Mouse (Mus musculus) lung, adult 2 months (tissue): ENCODE measurements around the gene Cd69.

Experiments used
- CTCF ChIP-seq: fragments of 200-500 bp; IDR thresholded peaks from 2 replicates; pipeline ENCODE4 v1.5.1; 2011; ENCODE audit warnings: mild to moderate bottlenecking, low read length, control low read depth; ENCODE audit not compliant: insufficient read depth
- POLR2A ChIP-seq: fragments of 200-500 bp; IDR thresholded peaks from 2 replicates; pipeline ENCODE4 v1.6.1; 2011; ENCODE audit warnings: low read depth, mild to moderate bottlenecking, control low read depth, low read length, borderline replicate concordance; ENCODE audit errors: extremely low read depth

DNA sequence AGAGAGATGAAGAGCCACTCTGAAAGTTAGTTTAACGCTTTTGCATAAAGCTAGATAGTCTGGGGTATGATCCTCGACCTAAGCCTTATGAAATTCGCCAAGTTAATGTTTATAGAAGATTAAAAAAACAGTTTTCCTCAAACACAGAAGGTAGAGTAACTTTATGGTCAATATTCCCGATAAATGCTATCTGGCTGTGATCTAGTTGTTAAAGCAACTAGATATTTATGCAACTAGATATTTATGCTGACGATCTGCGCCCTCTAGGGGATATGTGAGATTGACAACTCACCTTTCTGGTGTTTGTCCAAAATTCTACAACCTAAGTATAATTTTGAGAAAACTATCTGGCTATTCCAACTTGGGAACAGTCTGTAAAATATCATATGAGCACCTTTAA, 33.3 kb downstream of the Cd69 start:
- no peak for TF ChIP-seq POLR2A
- no peak for TF ChIP-seq CTCF
